Mouse (Mus musculus) forebrain, embryonic 14.5 days (tissue): Measurements from ENCODE around the gene Shisa6. TPM values are rescaled to one million over a fixed set of nuclear protein-coding genes. Genes with fewer than 3 reads are reported as not detected.
A peak's percentile ranks its signal among the peaks of the same experiment; 100 is the strongest.

Experiments
- ATAC-seq: fragments of 200-750 bp; cut with Nextera tagmentation; 2 replicates; pipeline ENCODE4 v1.8.0; 2017; ENCODE audit warnings: mild to moderate bottlenecking, moderate library complexity
- DNase-seq: peaks from one replicate; pipeline ENCODE4 v3.0.0-alpha.2; 2015; ENCODE audit warnings: low spot score
- H3K27ac ChIP-seq: fragments of 300-500 bp; sonication (generic); 2 replicates; pipeline ENCODE4 v1.5.1; 2014; ENCODE audit warnings: low read depth, mild to moderate bottlenecking, control low read depth, low read length, moderate library complexity
- H3K27me3 ChIP-seq: fragments of 300-500 bp; sonication (generic); replicated peaks from 2 replicates; pipeline ENCODE4 v1.6.1; 2014; ENCODE audit warnings: low read length, control low read depth, mixed read lengths; ENCODE audit not compliant: control insufficient read depth, insufficient read depth
- H3K36me3 ChIP-seq: fragments of 300-500 bp; sonication (generic); 2 replicates; pipeline ENCODE4 v1.6.1; 2014; ENCODE audit warnings: low read length, control low read depth; ENCODE audit not compliant: control insufficient read depth, insufficient read depth
- H3K4me1 ChIP-seq: fragments of 300-500 bp; sonication (generic); 2 replicates; pipeline ENCODE4 v1.6.1; 2014; ENCODE audit warnings: antibody characterized with exemption, low read length, control low read depth; ENCODE audit not compliant: control insufficient read depth, insufficient read depth
- H3K4me2 ChIP-seq: fragments of 300-500 bp; sonication (generic); 2 replicates; pipeline ENCODE4 v1.6.1; 2014; ENCODE audit warnings: mild to moderate bottlenecking, control low read depth, low read length
- H3K4me3 ChIP-seq: fragments of 300-500 bp; sonication (generic); 2 replicates; pipeline ENCODE4 v1.5.1; 2014; ENCODE audit warnings: low read depth, low read length, control low read depth
- H3K9ac ChIP-seq: fragments of 300-500 bp; sonication (generic); 2 replicates; pipeline ENCODE4 v1.6.1; 2014; ENCODE audit warnings: mild to moderate bottlenecking, low read length, control low read depth, moderate library complexity
- H3K9me3 ChIP-seq: fragments of 300-500 bp; sonication (generic); replicated peaks from 2 replicates; pipeline ENCODE4 v1.6.1; 2016; ENCODE audit warnings: low read length, control low read depth, mixed read lengths; ENCODE audit not compliant: control insufficient read depth
- WGBS: fragments of 180-500 bp; shearing (Covaris S2); extraction: QIAGEN DNeasy Blood & Tissue Kit; methylation state at CpG from one replicate; pipeline ENCODE4 v1.1.7; 2014; 5-methylcytosine and 5-hydroxymethylcytosine counted together
- polyA plus RNA-seq: library from polyadenylated mRNA; unstranded; fragments of >200 nt; fragmentation: Nextera tagmentation; extraction: Ambion mirVana; gene quantifications from 2 replicates; pipeline ENCODE4 v1.2.1, GENCODE M21; 2014

Shisa6 gene
- polyA plus RNA-seq, 1 experiment from 2014 or later: 1.7 TPM

GRCm38 (mm10) chr11:66312764-66313163 is 213.0 kb downstream of the Shisa6 start:
- peak; percentile 72 for DNase-seq
- no peak overlapping the region for H3K4me3 ChIP-seq
- H3K9ac ChIP-seq: no peak overlapping the region
- peak; percentile 42 for ATAC-seq
- no peaks in the 10 kb centered on the region for H3K36me3 ChIP-seq
- no peak overlapping the region; the same call in 1 of the 2 replicates for H3K27ac ChIP-seq
- H3K27me3 ChIP-seq: no peaks in the 10 kb centered on the region
- H3K9me3 ChIP-seq: no peaks in the 10 kb centered on the region
- peaks cover 4% of the 10 kb centered on the region; the same call in 1 of the 2 replicates for H3K4me1 ChIP-seq
- WGBS: 27% methylated on average over 7 of the region's 7 CpGs
- no peak overlapping the region for H3K4me2 ChIP-seq

- H3K36me3 ChIP-seq: no peaks in the 10 kb centered on the region
- no peak overlapping the region for H3K27ac ChIP-seq
- H3K4me3 ChIP-seq: no peak overlapping the region
- no peaks in the 10 kb centered on the region for H3K27me3 ChIP-seq
- no peak overlapping the region for H3K4me2 ChIP-seq
- WGBS: 71% methylated on average over 1 of the region's 1 CpGs
- no peaks in the 10 kb centered on the region for H3K4me1 ChIP-seq
- no peaks in the 10 kb centered on the region for H3K9me3 ChIP-seq
- ATAC-seq (no peak), DNase-seq (no peak)
- no peak overlapping the region for H3K9ac ChIP-seq
Observed at GRCm38 (mm10) chr11:66304396-66304795, 221.4 kb downstream of the Shisa6 start.

GRCm38 (mm10) chr11:66274707-66275081 is 251.1 kb downstream of the Shisa6 start:
- WGBS: 92% methylated on average over 2 of the region's 2 CpGs
- H3K4me1 ChIP-seq: peaks cover 10% of the 10 kb centered on the region; the same call in 1 of the 2 replicates
- no peak overlapping the region for H3K4me2 ChIP-seq
- no peak overlapping the region for H3K9ac ChIP-seq
- ATAC-seq (no peak), DNase-seq (no peak)
- H3K36me3 ChIP-seq: no peaks in the 10 kb centered on the region
- H3K27me3 ChIP-seq: no peaks in the 10 kb centered on the region
- H3K4me3 ChIP-seq: no peak overlapping the region
- no peak overlapping the region for H3K27ac ChIP-seq
- no peaks in the 10 kb centered on the region for H3K9me3 ChIP-seq

- Histone ChIP-seq H3K9ac (no peak overlapping the region), H3K36me3 (no peaks in the 10 kb centered on the region), H3K27ac (peak overlapping the region; percentile 45), H3K4me2 (no peak overlapping the region), H3K27me3 (no peaks in the 10 kb centered on the region), H3K4me1 (peaks cover 10% of the 10 kb centered on the region; the same call in 1 of the 2 replicates), H3K9me3 (no peaks in the 10 kb centered on the region), H3K4me3 (no peak overlapping the region)
- WGBS: 30% methylated on average over 8 of the region's 8 CpGs
- ATAC-seq (peak; percentile 88; the same call in 1 of the 2 replicates), DNase-seq (peak; percentile 87)
Observed at GRCm38 (mm10) chr11:66273904-66274706, 251.7 kb downstream of the Shisa6 start.

GRCm38 (mm10) chr11:66267029-66267428 is 258.7 kb downstream of the Shisa6 start:
- H3K9me3 ChIP-seq: no peaks in the 10 kb centered on the region
- peak; percentile 67 for DNase-seq
- WGBS: 2% methylated on average over 3 of the region's 3 CpGs

GRCm38 (mm10) chr11:66265336-66265990 is 260.3 kb downstream of the Shisa6 start:
- H3K36me3 ChIP-seq: no peaks in the 10 kb centered on the region
- DNase-seq (peak; percentile 31), ATAC-seq (no peak)
- no peak overlapping the region for H3K4me3 ChIP-seq
- H3K27me3 ChIP-seq: no peaks in the 10 kb centered on the region
- no peak overlapping the region for H3K27ac ChIP-seq
- no peak overlapping the region for H3K4me2 ChIP-seq
- H3K9me3 ChIP-seq: no peaks in the 10 kb centered on the region
- H3K4me1 ChIP-seq: no peaks in the 10 kb centered on the region; the same call in 1 of the 2 replicates
- 81% methylated on average over 1 of the region's 1 CpGs for WGBS
- H3K9ac ChIP-seq: no peak overlapping the region

More at GRCm38 (mm10) chr11:66267029-66267428, 258.7 kb downstream of the Shisa6 start:
- Histone ChIP-seq H3K9ac (no peak overlapping the region), H3K36me3 (no peaks in the 10 kb centered on the region), H3K4me3 (no peak overlapping the region), H3K27ac (no peak overlapping the region), H3K27me3 (no peaks in the 10 kb centered on the region), H3K4me2 (no peak overlapping the region), H3K4me1 (no peaks in the 10 kb centered on the region; the same call in 1 of the 2 replicates)
- peak; percentile 52; the same call in 1 of the 2 replicates for ATAC-seq

GRCm38 (mm10) chr11:66260205-66260604 is 265.6 kb downstream of the Shisa6 start:
- H3K4me1 ChIP-seq: no peaks in the 10 kb centered on the region
- no peaks in the 10 kb centered on the region for H3K27me3 ChIP-seq
- no peak overlapping the region for H3K4me2 ChIP-seq
- H3K4me3 ChIP-seq: no peak overlapping the region
- no peaks in the 10 kb centered on the region for H3K9me3 ChIP-seq
- 85% methylated on average over 2 of the region's 2 CpGs for WGBS
- H3K27ac ChIP-seq: no peak overlapping the region
- ATAC-seq (no peak), DNase-seq (no peak)
- H3K9ac ChIP-seq: no peak overlapping the region
- no peaks in the 10 kb centered on the region for H3K36me3 ChIP-seq

- H3K9ac ChIP-seq: no peak overlapping the region
- no peaks in the 10 kb centered on the region for H3K9me3 ChIP-seq
- no peaks in the 10 kb centered on the region for H3K36me3 ChIP-seq
- no peak overlapping the region for H3K4me3 ChIP-seq
- DNase-seq (peak; percentile 31), ATAC-seq (no peak)
- WGBS: 19% methylated on average over 3 of the region's 3 CpGs
- H3K27me3 ChIP-seq: no peaks in the 10 kb centered on the region
- no peak overlapping the region for H3K4me2 ChIP-seq
- H3K4me1 ChIP-seq: no peaks in the 10 kb centered on the region
- H3K27ac ChIP-seq: no peak overlapping the region
Observed at GRCm38 (mm10) chr11:66258851-66259250, 266.9 kb downstream of the Shisa6 start.

GRCm38 (mm10) chr11:66247115-66247514 is 278.6 kb downstream of the Shisa6 start:
- no peak overlapping the region for H3K4me3 ChIP-seq
- no peaks in the 10 kb centered on the region for H3K4me1 ChIP-seq
- H3K27me3 ChIP-seq: no peaks in the 10 kb centered on the region
- no peak overlapping the region for H3K4me2 ChIP-seq
- H3K27ac ChIP-seq: no peak overlapping the region
- ATAC-seq (no peak), DNase-seq (no peak)
- H3K36me3 ChIP-seq: no peaks in the 10 kb centered on the region
- WGBS: 76% methylated on average over 5 of the region's 5 CpGs
- no peaks in the 10 kb centered on the region for H3K9me3 ChIP-seq
- H3K9ac ChIP-seq: no peak overlapping the region
